Mouse (Mus musculus) mammary gland, adult 2 months (tissue): Measurements from ENCODE around the gene Mybl2. TPM values are rescaled to one million over a fixed set of nuclear protein-coding genes. Genes with fewer than 3 reads are reported as not detected.

Source experiments
- polyA plus RNA-seq: library from polyadenylated mRNA; depleted of rRNA; stranded (reverse); fragments of >200 nt; gene quantifications from 2 replicates; pipeline ENCODE4 v1.2.3, GENCODE M21; 2012; ENCODE audit warnings: low replicate concordance; rRNA removed

Gene Mybl2
- 2.4 and 2.9 TPM in 2 replicates for polyA plus RNA-seq

DNA sequence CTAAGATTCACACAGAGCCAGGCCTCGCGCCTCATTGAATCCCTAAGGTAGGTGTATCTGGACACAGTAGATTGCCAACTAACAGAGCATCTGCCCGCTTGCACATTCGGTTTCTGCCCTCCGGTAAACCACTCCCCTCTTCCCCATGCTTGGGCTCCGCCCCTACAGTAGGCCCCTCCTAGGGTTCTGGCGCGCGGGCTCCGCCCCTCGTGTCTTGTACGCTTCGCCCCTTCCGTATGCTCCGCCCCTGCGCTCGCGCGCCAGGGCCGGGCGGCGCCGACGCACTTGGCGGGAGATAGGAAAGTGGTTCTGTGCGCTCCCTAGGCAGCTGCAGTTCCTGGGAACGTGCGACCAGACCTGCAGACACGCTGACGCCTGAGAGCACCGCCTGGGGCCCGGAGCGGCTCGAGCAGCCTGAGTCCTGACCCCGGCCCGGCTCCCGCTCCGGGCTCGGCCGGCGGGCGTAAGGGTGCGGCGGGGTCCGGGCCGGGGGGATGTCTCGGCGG, at the start of gene Mybl2:
TSS of gene Mybl2 (plus strand) at position 353 of the 506 bp plus-strand sequence.

DNA sequence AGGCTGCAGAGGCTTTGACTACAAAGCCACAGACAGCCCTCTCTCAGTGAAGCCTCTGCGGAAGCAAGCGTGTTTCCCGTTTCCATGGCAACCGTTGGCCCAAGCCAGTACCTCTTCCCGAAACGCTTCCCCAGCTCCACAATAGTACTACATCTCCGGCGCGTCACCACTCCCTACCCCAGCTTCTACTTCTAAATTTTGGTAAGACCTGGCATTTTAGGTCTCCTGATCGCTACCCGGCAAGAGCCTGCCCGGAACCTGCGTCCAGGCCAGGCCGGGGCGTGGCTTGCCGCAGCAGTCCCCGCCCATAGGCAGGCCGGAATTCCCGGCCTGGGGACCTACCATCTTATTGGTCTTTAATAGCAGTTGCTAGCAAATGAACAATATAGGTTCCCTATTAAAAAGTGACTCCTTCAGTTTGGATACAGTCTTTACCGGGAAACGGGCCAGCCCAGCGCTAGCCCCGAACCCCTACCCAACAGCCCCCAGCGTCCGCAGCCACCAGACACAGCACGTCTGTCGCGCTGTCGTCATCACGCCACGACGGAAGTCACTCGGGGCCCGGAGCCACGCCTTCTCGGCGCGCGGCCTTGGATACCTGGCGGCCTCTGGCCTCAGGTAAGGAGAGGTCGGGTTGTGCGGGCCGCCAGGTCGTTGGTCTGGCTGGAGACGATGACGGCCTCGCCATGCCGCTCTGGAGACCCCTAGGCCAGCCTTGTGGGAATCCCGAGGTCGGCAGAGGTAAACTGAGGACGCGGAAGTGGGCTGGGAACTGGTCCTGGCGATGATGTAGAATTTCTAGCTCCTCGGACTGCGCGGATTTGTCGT, 37.4 kb upstream of the Mybl2 start, which contains the start of gene Ift52:
TSS of gene Ift52 (plus strand) at position 439 of the 828 bp plus-strand sequence.

GRCm38 (mm10) chr2:163087728-163088127, 33.2 kb downstream of the Mybl2 start, which contains the start of gene Gtsf1l:
Gene Gtsf1l, minus strand, starts transcription at chr2:163087855.

Other genes starting within 250 kb of the Mybl2 start
- 65.2 and 113 TPM in 2 replicates for gene Srsf6, start 123.2 kb upstream of the Mybl2 start, polyA plus RNA-seq
- not detected in 2 replicates for gene L3mbtl1, start 111.2 kb upstream of the Mybl2 start, polyA plus RNA-seq
- 0.26 and 0.30 TPM in 2 replicates for gene Sgk2, start 67.4 kb upstream of the Mybl2 start, polyA plus RNA-seq
- 17.4 and 29.2 TPM in 2 replicates for gene Ift52, start 37.3 kb upstream of the Mybl2 start, polyA plus RNA-seq
- not detected in 2 replicates for gene Gtsf1l, start 33.2 kb downstream of the Mybl2 start, polyA plus RNA-seq
- gene Tox2, start 148.4 kb downstream of the Mybl2 start, polyA plus RNA-seq = 50.5 and 179 TPM in 2 replicates